Mouse (Mus musculus): ENCODE measurements at regions not wholly inside any gene's neighbourhood (a gene's known extent, or its start where the extent isn't known, plus 50 kb on each side); places are given as distances from the start of the nearest gene placed in this dataset.
A peak's percentile ranks its signal among the peaks of the same experiment; 100 is the strongest.

GRCm38 (mm10) chr14:101049664-101050203 is 150.4 kb downstream of the Prr30 start:
- Histone ChIP-seq H3K9ac (ENCODE audit: low read depth, low read length) (no peak overlapping the region), H3K4me3 (no peak overlapping the region), H3K79me2 (replicated peaks; ENCODE audit: control insufficient read depth, insufficient read depth, low read length) (no peaks in the 10 kb centered on the region), H3K4me1 (ENCODE audit: control insufficient read depth, insufficient read depth, low read length) (no peaks in the 10 kb centered on the region), H3K27ac (no peak overlapping the region), H3K36me3 (ENCODE audit: control insufficient read depth, insufficient read depth, low read length) (no peaks in the 10 kb centered on the region), H3K27me3 (ENCODE audit: control insufficient read depth, insufficient read depth, low read length) (no peaks in the 10 kb centered on the region)
- WGBS: 55% methylated on average over 4 of the region's 4 CpGs
- intact Hi-C loops (cut with DNase I): no loop called here
- TF ChIP-seq CTCF (IDR thresholded peaks at IDR 0.05): no peak
- no peak for TF ChIP-seq EP300 (IDR thresholded peaks at IDR 0.05; ENCODE audit: insufficient read depth, low read depth, low read length)
- no peak for TF ChIP-seq POLR2A (IDR thresholded peaks at IDR 0.05; ENCODE audit: insufficient read depth, low read depth, low read length)
- no peak for DNase-seq

- no peak overlapping the region for H3K9ac ChIP-seq (ENCODE audit: low read depth, low read length)
- TF ChIP-seq EP300 (IDR thresholded peaks at IDR 0.05; ENCODE audit: insufficient read depth, low read depth, low read length) (no peak), CTCF (IDR thresholded peaks at IDR 0.05) (no peak), POLR2A (IDR thresholded peaks at IDR 0.05; ENCODE audit: insufficient read depth, low read depth, low read length) (no peak)
- H3K36me3 ChIP-seq (ENCODE audit: control insufficient read depth, insufficient read depth, low read length): no peaks in the 10 kb centered on the region
- H3K27ac ChIP-seq: no peak overlapping the region
- no peaks in the 10 kb centered on the region for H3K79me2 ChIP-seq (replicated peaks; ENCODE audit: control insufficient read depth, insufficient read depth, low read length)
- no peak overlapping the region for H3K4me3 ChIP-seq
- DNase-seq: no peak
- no peaks in the 10 kb centered on the region for H3K4me1 ChIP-seq (ENCODE audit: control insufficient read depth, insufficient read depth, low read length)
- no peaks in the 10 kb centered on the region for H3K27me3 ChIP-seq (ENCODE audit: control insufficient read depth, insufficient read depth, low read length)
- WGBS: 64% methylated on average over 4 of the region's 4 CpGs
- intact Hi-C loops (cut with DNase I): no loop called here
Measured at GRCm38 (mm10) chr14:101043494-101043893, 156.6 kb downstream of the Prr30 start.

- Histone ChIP-seq H3K36me3 (ENCODE audit: control insufficient read depth, insufficient read depth, low read length) (no peaks in the 10 kb centered on the region), H3K79me2 (replicated peaks; ENCODE audit: control insufficient read depth, insufficient read depth, low read length) (no peaks in the 10 kb centered on the region), H3K27me3 (ENCODE audit: control insufficient read depth, insufficient read depth, low read length) (no peaks in the 10 kb centered on the region), H3K27ac (no peak overlapping the region), H3K4me1 (ENCODE audit: control insufficient read depth, insufficient read depth, low read length) (no peaks in the 10 kb centered on the region), H3K4me3 (no peak overlapping the region), H3K9ac (ENCODE audit: low read depth, low read length) (no peak overlapping the region)
- no peak for DNase-seq
- no peak for TF ChIP-seq POLR2A (IDR thresholded peaks at IDR 0.05; ENCODE audit: insufficient read depth, low read depth, low read length)
- TF ChIP-seq EP300 (IDR thresholded peaks at IDR 0.05; ENCODE audit: insufficient read depth, low read depth, low read length): no peak
- no peak for TF ChIP-seq CTCF (IDR thresholded peaks at IDR 0.05)
- WGBS: 57% methylated on average over 1 of the region's 1 CpGs
- intact Hi-C loops (cut with DNase I): no loop called here
Measured at GRCm38 (mm10) chr14:101001070-101001469, 199.1 kb downstream of the Prr30 start.

- TF ChIP-seq EP300 (IDR thresholded peaks at IDR 0.05; ENCODE audit: insufficient read depth, low read depth, low read length) (no peak), CTCF (IDR thresholded peaks at IDR 0.05) (no peak), POLR2A (IDR thresholded peaks at IDR 0.05; ENCODE audit: insufficient read depth, low read depth, low read length) (no peak)
- H3K9ac ChIP-seq (ENCODE audit: low read depth, low read length): no peak overlapping the region
Measured at GRCm38 (mm10) chr14:100980754-100981153, 219.4 kb downstream of the Prr30 start.

GRCm38 (mm10) chr14:100978515-100978914 is 221.6 kb downstream of the Prr30 start:
- DNase-seq: no peak
- H3K36me3 ChIP-seq (ENCODE audit: control insufficient read depth, insufficient read depth, low read length): no peaks in the 10 kb centered on the region
- H3K4me3 ChIP-seq: no peak overlapping the region
- TF ChIP-seq CTCF (IDR thresholded peaks at IDR 0.05) (no peak), EP300 (IDR thresholded peaks at IDR 0.05; ENCODE audit: insufficient read depth, low read depth, low read length) (no peak), POLR2A (IDR thresholded peaks at IDR 0.05; ENCODE audit: insufficient read depth, low read depth, low read length) (no peak)
- intact Hi-C loops (cut with DNase I): no loop called here
- no peaks in the 10 kb centered on the region for H3K4me1 ChIP-seq (ENCODE audit: control insufficient read depth, insufficient read depth, low read length)
- H3K27me3 ChIP-seq (ENCODE audit: control insufficient read depth, insufficient read depth, low read length): no peaks in the 10 kb centered on the region
- 84% methylated on average over 2 of the region's 2 CpGs for WGBS
- no peaks in the 10 kb centered on the region for H3K79me2 ChIP-seq (replicated peaks; ENCODE audit: control insufficient read depth, insufficient read depth, low read length)
- no peak overlapping the region for H3K9ac ChIP-seq (ENCODE audit: low read depth, low read length)
- no peak overlapping the region for H3K27ac ChIP-seq

More at GRCm38 (mm10) chr14:100980754-100981153, 219.4 kb downstream of the Prr30 start:
- Histone ChIP-seq H3K27ac (no peak overlapping the region), H3K4me1 (ENCODE audit: control insufficient read depth, insufficient read depth, low read length) (no peaks in the 10 kb centered on the region), H3K79me2 (replicated peaks; ENCODE audit: control insufficient read depth, insufficient read depth, low read length) (no peaks in the 10 kb centered on the region), H3K4me3 (no peak overlapping the region), H3K36me3 (ENCODE audit: control insufficient read depth, insufficient read depth, low read length) (no peaks in the 10 kb centered on the region), H3K27me3 (ENCODE audit: control insufficient read depth, insufficient read depth, low read length) (no peaks in the 10 kb centered on the region)
- intact Hi-C loops (cut with DNase I): no loop called here
- WGBS: 91% methylated on average over 5 of the region's 5 CpGs
- DNase-seq: no peak

GRCm38 (mm10) chr14:100970970-100971369 is 229.2 kb downstream of the Prr30 start:
- WGBS: 19% methylated on average over 2 of the region's 2 CpGs
- TF ChIP-seq EP300 (IDR thresholded peaks at IDR 0.05; ENCODE audit: insufficient read depth, low read depth, low read length) (0 out of 2 replicates have a peak, but pooled peaks have one; percentile 12), POLR2A (IDR thresholded peaks at IDR 0.05; ENCODE audit: insufficient read depth, low read depth, low read length) (no peak)

More at GRCm38 (mm10) chr14:100970970-100971369, 229.2 kb downstream of the Prr30 start:
- H3K27me3 ChIP-seq (ENCODE audit: control insufficient read depth, insufficient read depth, low read length): no peaks in the 10 kb centered on the region
- DNase-seq: peak; percentile 50 to 79
- H3K4me3 ChIP-seq: no peak overlapping the region
- no peaks in the 10 kb centered on the region; the same call in 1 of the 2 replicates for H3K36me3 ChIP-seq (ENCODE audit: control insufficient read depth, insufficient read depth, low read length)
- H3K4me1 ChIP-seq (ENCODE audit: control insufficient read depth, insufficient read depth, low read length): no peaks in the 10 kb centered on the region
- no peak overlapping the region for H3K9ac ChIP-seq (ENCODE audit: low read depth, low read length)
- intact Hi-C loops (cut with DNase I): loop anchor here (5.0 kb wide), 1 partner anchor 206 kb away; no protein-coding TSS in a partner anchor
- H3K79me2 ChIP-seq (replicated peaks; ENCODE audit: control insufficient read depth, insufficient read depth, low read length): no peaks in the 10 kb centered on the region
- no peak overlapping the region for H3K27ac ChIP-seq

All from heart, adult 2 months (tissue).